Mouse (Mus musculus): ENCODE data around the gene Vegfa. TPM values are rescaled to one million over a fixed set of nuclear protein-coding genes. Genes with fewer than 3 reads are reported as not detected.
A peak's percentile ranks its signal among the peaks of the same experiment; 100 is the strongest.

The Vegfa gene
- total RNA-seq, 4 experiments from 2014 or later: 63.6 to 104 (median 78.2) TPM

DNA sequence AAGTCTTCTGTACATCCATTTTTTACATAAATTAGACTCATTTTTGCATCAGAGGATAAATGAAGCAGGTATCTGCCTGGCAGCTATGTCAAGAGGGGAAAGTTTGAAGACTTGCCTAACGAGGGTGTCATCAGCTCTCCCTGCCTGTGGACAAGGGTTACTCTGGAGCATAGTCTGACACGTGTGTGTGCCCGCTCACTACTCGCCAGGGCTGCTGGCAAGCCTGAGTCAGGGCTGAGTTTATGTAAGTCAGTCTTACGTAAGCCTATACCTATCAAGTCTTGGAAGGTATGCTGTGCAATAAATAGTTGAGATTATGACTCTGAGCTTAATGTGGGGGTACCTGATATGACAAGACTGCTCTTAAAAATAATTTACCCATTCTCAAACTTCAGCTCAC lies 19.2 kb upstream of the Vegfa start:
- no peak for DNase-seq (ENCODE audit: low spot score in 2 of 2)

- DNase-seq (ENCODE audit: low spot score in 2 of 2): no peak
Observed at GRCm38 (mm10) chr17:46049567-46049966, 17.4 kb upstream of the Vegfa start.

- DNase-seq (ENCODE audit: low spot score in 2 of 2): no peak
Observed at GRCm38 (mm10) chr17:46048184-46048583, 16.0 kb upstream of the Vegfa start.

GRCm38 (mm10) chr17:46045742-46046141 lies 13.6 kb upstream of the Vegfa start:
- no peak for DNase-seq (ENCODE audit: low spot score in 2 of 2)

- DNase-seq (ENCODE audit: low spot score in 2 of 2): no peak
Observed at GRCm38 (mm10) chr17:46044953-46045352, 12.8 kb upstream of the Vegfa start.

GRCm38 (mm10) chr17:46042158-46042557 lies 10.0 kb upstream of the Vegfa start:
- DNase-seq (ENCODE audit: low spot score in 2 of 2): no peak

DNA sequence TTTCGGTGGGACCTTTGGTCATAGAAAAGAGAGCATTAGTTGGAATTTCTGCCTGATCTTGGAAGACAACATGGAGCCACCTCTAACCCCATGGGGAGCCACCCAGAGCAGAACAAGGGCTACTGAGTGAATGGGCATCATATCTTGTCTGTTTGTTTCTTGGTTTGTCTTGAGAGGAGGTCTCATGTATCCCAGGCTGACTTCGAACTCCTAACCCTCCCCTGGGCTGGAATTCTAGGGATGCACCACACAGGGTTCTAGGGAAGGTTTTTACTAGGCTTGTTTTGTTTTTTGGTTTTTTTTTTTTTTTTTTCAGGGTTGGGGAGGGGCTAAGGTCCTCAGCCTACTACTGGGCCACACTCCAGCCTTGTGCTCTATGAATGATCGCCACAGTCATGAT lies 9.5 kb upstream of the Vegfa start:
- DNase-seq (ENCODE audit: low spot score in 2 of 2): no peak

GRCm38 (mm10) chr17:46041223-46041622 lies 9.1 kb upstream of the Vegfa start:
- no peak for DNase-seq (ENCODE audit: low spot score in 2 of 2)

DNA sequence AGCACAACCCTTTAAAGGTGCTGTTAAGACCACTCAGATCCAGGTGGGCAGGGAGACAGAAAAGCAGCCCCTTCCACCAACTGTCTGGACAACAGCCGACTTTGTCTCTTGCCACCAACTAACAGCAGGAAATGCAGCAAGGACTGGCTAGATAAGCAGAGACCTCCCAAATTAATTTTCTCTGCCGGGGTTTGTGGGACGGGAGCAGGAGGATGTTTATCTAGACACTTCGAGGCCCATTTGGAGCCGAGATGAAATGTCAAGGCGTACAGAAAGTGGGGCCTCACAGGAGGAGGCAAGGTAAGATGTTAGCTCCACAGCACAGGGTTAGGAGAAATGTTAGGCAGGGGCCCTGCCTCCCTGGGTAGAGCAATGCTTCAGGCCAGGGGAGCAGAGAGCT lies 8.4 kb upstream of the Vegfa start:
- no peak for DNase-seq (ENCODE audit: low spot score in 2 of 2)

DNA sequence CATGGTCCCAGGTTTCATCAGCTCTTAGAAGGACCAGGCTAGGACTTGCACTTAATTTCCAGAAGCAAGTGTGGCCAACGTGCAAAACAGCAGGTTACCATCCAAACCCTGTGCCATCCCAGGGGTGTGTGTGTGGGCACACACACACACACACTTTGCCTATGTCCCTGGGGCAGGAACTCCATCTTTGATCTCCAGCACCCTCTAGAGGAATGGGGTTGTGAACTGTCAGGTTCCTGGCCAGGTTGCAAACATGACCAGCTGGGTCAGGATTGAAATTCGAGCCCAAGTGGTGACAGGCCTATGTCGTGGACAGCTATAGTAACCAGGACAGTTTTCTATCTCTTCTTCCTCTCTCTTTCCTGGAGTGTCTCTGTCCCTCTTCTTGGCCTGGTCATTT lies 6.7 kb upstream of the Vegfa start:
- DNase-seq (ENCODE audit: low spot score in 2 of 2): no peak

GRCm38 (mm10) chr17:46036400-46036799 lies 4.2 kb upstream of the Vegfa start:
- no peak for DNase-seq (ENCODE audit: low spot score in 2 of 2)

- DNase-seq (ENCODE audit: low spot score in 2 of 2): no peak
Observed at GRCm38 (mm10) chr17:46034110-46034509, 1.9 kb upstream of the Vegfa start.

GRCm38 (mm10) chr17:46033607-46034006 lies 1.4 kb upstream of the Vegfa start:
- no peak for DNase-seq (ENCODE audit: low spot score in 2 of 2)

- DNase-seq (ENCODE audit: low spot score in 2 of 2): peak in 1 of 2 experiments; percentile 11
Observed at GRCm38 (mm10) chr17:46033122-46033521, 953 bp upstream of the Vegfa start.

GRCm38 (mm10) chr17:46031621-46032211 lies 453 bp downstream of the Vegfa start:
- DNase-seq (ENCODE audit: low spot score in 2 of 2): peak; percentile 32 to 36

- peak in 1 of 2 experiments; percentile 46 for DNase-seq (ENCODE audit: low spot score in 2 of 2)
Observed at GRCm38 (mm10) chr17:46030731-46031620, 1.2 kb downstream of the Vegfa start.

DNA sequence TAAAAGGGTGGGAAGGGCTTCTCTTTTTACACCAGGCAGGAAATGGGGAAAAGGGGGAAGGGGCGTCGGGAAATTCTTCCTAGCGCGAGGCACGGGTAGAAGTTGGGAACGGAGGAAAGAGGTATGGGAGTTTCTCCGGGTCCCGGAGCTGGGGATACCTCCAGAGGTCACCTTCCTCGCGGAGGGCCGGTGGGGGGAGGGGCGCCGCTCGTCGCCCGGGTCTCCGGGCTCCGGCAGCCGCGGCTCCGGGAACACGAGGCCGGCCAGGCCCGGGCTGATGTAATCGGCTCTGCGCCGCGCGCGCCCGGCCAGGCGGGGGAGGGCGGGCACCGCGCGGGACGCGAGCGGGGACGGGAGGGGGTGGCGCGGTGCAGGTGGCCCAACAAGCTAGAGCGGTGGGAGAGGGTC lies 1.8 kb downstream of the Vegfa start:
- DNase-seq (ENCODE audit: low spot score in 2 of 2): peak in 1 of 2 experiments; percentile 20

GRCm38 (mm10) chr17:46029554-46030207 lies 2.5 kb downstream of the Vegfa start:
- no peak for DNase-seq (ENCODE audit: low spot score in 2 of 2)

DNA sequence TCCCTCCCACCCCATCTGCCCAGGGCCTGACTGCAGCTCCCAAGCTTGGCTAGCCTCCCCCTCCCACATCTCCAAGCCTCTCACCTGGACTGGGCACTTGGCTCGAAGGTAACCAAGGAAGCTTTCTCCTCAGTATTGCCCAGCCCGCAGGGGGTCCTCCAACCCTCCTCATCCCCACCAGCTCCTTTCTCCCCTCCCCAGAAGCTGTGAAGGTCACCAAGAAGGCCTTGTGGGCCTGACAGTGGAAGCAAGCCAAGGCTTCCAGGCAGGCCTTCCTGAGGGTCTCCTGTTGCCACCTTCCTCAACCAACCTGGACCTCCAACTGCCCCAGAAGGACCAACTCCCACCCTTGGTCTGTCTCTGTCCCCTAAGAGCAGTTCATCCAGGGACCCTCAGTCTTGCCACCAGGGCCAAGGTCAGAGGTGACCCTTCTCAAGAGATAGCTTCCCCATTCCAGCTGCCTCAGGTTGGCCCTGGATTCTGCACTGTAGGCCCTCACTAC lies 3.1 kb downstream of the Vegfa start:
- no peak for DNase-seq (ENCODE audit: low spot score in 2 of 2)

DNA sequence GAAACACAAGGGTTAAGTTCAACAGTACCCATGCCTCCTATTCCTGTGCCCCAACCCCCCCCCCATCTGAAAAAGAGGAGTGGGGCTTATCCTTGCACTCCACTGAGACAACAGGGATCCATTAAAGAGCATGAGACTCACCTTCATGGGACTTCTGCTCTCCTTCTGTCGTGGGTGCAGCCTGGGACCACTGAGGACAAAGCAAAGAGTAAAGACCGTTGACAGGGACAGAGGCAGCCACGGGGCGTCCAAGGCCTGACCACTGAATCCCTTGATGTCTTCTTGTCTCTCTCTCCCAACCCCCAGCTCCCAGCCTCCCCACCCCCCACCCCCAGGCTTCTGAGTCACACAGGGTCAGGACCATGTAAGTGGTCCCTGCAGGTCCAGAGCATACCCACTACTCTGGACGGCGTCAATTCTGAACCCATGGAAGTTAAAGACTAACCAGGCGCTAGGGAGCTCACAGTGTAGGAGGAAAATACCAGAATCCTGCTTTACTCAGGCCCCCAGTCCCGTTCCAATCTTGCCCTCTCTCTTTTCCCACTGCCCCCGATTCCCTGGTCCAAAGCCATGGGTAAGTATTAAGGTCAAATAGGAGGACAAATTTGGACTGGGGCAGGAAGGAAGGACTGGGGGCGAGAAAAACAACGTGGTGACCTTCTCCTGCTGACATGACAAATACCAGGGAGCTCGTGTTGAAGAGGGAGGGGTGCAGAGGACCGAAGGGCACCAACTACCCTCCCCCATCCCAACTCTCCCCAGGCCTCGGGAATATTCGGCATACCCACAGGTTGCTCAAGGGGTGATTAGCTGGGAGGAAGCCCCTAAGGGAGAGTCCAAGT lies 3.7 kb downstream of the Vegfa start:
- no peak for DNase-seq (ENCODE audit: low spot score in 2 of 2)
